Mouse (Mus musculus) heart, adult 11 months (tissue): ENCODE measurements at regions not wholly inside any gene's neighbourhood (a gene's known extent, or its start where the extent isn't known, plus 50 kb on each side); places are given as distances from the start of the nearest gene placed in this dataset.

ENCODE experiments used
- DNase-seq: peaks from one replicate; pipeline ENCODE4 v3.0.0; 2022

DNA sequence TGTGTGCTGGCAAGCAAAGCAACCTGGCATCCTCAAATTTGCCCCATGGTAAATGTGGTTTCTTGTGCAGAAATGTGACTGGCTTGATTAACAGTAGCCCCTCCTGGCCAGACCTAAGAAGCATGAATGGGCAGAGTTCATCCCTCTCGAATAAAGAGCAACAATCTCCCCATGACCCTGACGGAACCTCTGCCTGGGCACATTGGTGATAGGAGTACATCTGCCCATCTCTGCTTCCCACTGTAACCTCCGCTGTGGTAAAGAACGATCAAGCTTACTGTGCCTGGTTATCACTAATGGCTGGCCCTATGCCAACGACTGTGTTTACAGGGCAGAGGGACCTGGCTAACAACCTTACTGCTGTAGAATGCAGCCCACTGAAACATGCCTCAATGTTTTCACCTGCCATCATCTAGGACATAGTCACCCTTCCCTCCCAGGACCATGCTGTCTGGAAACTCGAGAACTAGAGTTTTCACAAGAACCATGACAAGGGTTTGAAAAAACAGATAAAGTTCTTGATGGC is 69.6 kb upstream of the Tspan2 start:
- DNase-seq = peak; percentile 73

DNA sequence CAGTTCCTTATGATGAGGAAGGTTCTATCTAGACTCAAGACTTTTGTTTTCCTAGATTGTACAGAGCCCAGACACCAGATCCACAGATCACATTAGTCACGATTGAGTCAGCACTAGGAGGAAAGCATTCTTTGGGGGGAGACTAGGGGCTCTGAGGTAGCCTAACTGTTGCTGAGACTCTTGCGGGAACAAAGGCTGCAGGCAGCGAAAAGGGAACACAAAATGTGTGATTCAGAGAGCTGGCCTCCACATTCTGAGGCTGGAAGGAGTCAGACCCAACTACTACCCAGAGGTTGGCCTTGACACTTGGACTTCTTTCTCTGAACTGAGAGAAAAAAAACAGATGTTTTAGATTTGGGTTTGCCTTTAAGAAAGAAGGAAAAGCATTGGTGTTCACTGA is 66.5 kb upstream of the Tspan2 start:
- DNase-seq = peak; percentile 95

DNA sequence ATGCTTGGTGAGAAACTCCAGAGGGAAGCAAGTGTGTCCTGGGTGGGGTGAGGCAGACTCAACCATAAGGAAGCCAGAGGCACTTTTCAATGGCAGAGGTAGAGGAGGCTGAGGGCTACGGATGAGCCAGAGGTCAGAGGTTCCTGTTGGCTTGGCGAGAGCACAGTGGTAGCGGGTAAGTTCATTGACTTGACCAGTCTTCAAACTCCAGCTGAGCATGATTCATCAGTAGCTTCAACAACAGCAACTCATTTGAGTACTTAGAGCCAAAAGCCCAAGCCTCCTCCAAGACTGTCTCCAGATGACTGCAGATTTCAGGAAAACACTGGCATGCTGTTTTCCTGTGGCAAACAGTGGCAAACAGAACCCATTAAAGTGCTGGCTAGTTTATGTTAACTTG is 65.8 kb upstream of the Tspan2 start:
- DNase-seq = peak; percentile 95

DNA sequence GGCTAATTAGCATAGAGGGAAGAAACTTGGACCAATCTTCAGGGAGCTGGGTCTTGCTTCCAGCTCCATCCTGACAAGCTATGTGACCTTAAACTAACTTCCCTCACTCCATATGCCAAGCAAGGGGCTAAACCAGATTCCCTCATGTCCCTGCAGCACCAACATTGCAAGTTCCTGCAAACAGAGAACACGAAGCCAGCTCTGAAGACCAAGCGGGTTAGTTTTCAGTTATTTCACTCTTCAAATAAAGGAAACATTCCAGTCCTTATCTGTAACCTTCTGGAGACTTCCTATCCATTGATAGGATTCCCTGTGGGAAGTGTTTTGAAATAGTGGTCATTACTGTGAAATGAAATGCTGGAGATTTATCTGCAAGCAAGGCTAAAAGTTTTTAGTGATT is 64.4 kb upstream of the Tspan2 start:
- peak; percentile 97 for DNase-seq

DNA sequence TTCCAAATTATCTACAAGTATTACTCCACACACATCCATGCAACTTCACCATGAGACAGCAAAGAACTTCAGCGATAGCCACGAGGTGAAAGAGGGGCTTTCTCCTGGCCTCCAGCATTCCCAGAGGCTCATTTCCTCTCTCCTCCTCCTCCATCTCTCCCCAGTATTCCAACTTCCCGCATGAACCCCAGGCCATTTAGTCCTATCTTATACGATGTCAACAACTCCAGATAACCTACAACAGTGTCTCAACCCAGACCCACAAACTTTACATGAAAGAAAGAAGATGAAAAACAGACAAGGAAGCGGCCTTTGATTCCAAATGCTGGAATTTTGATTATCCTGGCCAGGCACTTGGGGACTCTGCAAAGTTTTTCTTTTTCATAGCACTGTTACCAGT is 63.8 kb upstream of the Tspan2 start:
- DNase-seq = no peak

DNA sequence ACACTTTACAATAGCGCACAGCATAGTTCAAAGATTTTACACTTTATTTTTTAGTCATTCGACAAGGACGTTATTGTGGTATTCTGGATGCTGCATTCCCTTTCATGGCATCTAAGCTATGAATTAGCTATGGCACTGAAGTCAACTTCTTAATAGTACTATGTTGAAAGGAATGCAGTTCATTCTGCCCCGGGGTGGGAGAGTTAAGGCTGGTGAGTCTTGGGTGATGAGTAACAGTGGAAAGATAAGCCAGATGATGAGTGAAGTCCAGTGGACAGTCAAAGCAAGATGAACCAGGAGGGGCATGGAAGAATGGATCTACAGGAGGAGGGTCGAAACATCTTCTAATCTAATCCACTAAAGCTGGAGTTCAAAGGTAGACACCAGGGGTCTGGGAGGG is 63.4 kb upstream of the Tspan2 start:
- no peak for DNase-seq

DNA sequence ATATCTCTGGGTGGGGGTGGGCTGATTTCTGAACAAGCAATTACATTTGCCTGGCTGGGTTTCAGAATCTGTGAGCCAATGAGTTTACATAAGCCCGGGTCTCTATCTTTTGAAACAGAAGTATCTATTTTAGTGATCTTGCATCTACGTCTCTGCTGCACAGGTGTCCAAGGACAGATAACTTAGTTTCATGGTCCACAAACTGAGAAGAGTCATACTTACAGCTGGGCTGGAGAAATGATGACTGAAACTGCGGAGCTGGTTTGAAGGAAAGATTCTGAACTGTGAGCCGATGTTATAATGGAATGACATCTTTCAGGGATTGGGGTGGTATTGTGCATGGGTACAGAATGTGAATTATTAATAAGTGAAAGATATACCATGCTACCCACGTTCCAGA is 60.8 kb upstream of the Tspan2 start:
- DNase-seq = no peak

DNA sequence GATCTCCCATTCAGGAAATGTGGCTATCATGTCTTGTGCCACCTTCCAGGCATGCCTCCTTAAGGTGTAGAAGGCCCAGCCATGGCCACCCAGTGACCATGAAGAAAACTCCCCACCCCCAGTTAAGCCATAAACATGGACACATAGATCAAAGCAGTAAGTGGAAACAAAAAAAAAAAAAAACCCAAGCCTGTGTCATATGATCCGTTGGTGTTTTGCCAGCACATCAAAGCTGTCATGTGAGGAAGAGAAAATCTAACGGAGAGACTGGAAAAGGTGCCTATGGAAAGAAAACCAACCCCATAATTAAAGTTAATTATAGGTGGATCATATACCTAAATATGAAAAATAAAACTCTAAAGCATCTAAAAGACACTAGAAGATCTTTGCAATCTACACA is 60.3 kb upstream of the Tspan2 start:
- DNase-seq = no peak

DNA sequence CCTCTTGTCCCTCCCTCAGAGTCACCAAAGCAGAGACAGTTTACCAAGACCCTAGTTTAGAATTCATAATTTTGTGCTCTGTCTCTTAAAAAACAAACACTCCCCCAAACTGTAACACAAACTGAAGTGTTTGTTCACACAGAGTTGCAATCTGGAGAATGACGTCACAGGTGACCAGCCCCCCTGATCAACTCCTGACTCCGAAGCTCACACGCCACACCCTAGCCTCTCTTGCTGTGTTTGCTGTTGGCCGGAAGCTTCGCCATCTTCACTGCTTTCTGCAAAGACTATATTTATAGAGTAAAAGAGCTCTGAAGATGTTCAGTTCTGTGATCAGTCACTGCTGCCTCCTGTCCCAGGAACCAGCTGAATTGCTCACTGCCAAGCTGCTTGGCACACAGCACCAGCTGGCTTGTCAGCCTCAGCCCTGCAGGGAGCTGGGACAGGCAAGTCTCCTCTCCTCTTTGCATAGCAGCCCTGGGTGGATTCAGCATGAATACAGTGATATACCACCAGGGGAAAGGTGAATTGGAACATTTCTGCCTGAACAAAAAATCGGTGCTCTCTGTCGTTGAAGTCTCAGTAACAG is 57.3 kb upstream of the Tspan2 start:
- DNase-seq = no peak

DNA sequence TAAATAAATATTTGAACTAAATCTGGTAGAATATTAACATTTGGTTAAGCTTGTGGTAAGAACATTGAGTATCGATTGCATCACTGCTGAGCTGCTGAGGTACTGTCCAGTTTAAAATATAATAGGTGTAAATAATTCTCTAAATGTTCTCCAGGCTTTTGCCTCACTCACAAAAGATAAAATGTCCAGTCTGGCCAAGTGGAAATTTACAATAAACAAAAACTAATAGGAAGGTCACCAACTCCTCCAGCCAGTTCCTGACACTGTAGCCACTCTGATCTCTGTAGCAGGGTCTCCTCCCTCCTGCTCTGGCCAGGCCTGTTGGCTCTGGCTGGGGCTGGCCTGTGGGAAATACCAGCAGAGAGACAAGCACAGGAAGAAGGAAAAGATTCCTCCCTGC is 55.8 kb upstream of the Tspan2 start:
- DNase-seq = peak; percentile 98

DNA sequence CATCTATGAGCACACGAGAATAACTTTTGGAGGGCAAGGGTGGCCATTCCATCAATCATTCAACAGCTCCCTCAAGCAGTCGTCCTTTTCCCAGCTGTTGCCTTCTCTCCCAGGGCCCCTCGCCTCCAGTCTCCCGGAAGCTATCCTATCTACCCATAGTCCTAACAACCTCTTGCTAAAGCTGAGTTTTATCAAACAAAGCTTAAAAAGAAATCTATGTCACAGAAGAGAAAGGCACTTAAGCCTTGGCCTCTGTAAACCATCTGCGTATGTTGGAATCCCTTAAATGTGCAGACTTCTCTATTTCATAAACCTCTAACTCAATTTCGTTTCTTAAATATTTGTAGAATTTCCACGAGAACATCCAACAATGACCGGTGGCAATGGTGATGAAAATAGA is 51.9 kb upstream of the Tspan2 start:
- DNase-seq = no peak

DNA sequence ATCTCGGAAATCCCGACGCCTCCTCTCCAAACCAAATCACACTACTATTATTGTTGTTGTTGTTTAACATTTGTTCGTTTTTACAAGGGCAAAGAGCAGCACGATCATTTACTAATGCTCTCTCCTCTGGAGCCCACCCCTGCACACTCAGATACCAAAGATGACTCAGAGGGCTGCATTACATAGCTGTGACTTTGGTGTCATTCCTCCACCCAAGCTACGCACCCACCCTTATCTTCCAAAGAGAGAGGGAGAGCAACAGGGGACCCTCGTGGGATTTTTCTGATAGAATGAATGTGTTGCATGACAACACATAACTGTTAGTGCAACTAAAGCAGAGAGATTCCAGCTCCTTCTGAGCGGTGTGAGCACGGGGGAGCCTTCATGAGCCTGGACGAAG is 50.8 kb upstream of the Tspan2 start:
- DNase-seq = peak; percentile 91
